Mouse (Mus musculus) liver, embryonic 14.5 days (tissue): ENCODE data around the gene Isy1.

Experiments
- CTCF ChIP-seq: IDR thresholded peaks from 2 replicates; pipeline ENCODE4 v1.5.1; 2016; ENCODE audit warnings: antibody characterized with exemption, low read depth, control low read depth
- EP300 ChIP-seq: IDR thresholded peaks from 2 replicates; pipeline ENCODE4 v1.6.1; 2016; ENCODE audit warnings: antibody characterized with exemption, low read depth

DNA sequence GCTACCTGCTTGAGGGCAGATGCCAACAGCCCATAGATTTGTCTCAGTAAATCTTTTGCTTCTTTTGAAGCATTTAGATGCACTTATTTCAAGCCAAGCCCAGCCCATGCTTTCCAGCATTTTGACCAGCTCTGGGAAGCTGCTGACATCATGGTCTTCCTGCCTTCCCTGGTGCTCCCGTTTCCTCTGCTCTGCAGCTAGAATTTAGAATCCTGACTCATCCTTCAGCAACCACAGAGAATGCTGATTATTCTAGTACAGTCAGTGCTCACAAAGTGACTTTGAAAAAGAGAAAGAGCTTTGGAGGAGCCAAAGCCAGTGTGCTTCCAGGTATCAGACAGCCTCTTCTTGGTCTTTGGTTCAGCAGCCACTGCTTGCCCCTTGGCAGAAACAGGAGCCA is 18.5 kb upstream of the Isy1 start:
- no peak for TF ChIP-seq CTCF
- TF ChIP-seq EP300 = no peak
